Mouse (Mus musculus) MEL (cell line): ENCODE results near the gene Syap1.

Source experiments
- CTCF ChIP-seq, 3 experiments: IDR thresholded peaks in 2 of 3; conservative IDR thresholded peaks in 1 of 3; 2 replicates each; pipeline ENCODE4 v1.5.1; 2011 to 2012; ENCODE audit warnings: low read length in 3 of 3, low read depth in 2 of 3, mild to moderate bottlenecking in 2 of 3, improper control_type of control experiment in 1 of 3, inconsistent platforms in 1 of 3, mixed read lengths in 1 of 3, moderate library complexity in 1 of 3; ENCODE audit not compliant: control insufficient read depth in 1 of 3, insufficient read depth in 1 of 3, poor library complexity in 1 of 3, severe bottlenecking in 1 of 3
- EP300 ChIP-seq, 2 experiments: IDR thresholded peaks; 2 replicates each; pipeline ENCODE4 v1.6.1; 2011; ENCODE audit warnings: improper control_type of control experiment in 2 of 2, low read length in 2 of 2, low read depth in 1 of 2, mild to moderate bottlenecking in 1 of 2
- GATA1 ChIP-seq: IDR thresholded peaks from 2 replicates; pipeline ENCODE4 v1.6.1; 2011; ENCODE audit warnings: low read depth, low read length, improper control_type of control experiment
- NELFE ChIP-seq: IDR thresholded peaks from 2 replicates; pipeline ENCODE4 v1.6.1; 2011; ENCODE audit warnings: low read depth, low read length, improper control_type of control experiment
- POLR2A ChIP-seq, 2 experiments: IDR thresholded peaks; 2 replicates each; pipeline ENCODE4 v1.6.1; 2011 to 2012; ENCODE audit warnings: low read length in 2 of 2, mild to moderate bottlenecking in 2 of 2, control low read depth in 1 of 2, improper control_type of control experiment in 1 of 2, low read depth in 1 of 2, moderate library complexity in 1 of 2; ENCODE audit not compliant: control insufficient read depth in 1 of 2, insufficient read depth in 1 of 2, poor library complexity in 1 of 2
- ZNF384 ChIP-seq: IDR thresholded peaks from 2 replicates; pipeline ENCODE4 v1.6.1; 2012; ENCODE audit warnings: low read depth, mild to moderate bottlenecking, inconsistent platforms, low read length, improper control_type of control experiment

DNA sequence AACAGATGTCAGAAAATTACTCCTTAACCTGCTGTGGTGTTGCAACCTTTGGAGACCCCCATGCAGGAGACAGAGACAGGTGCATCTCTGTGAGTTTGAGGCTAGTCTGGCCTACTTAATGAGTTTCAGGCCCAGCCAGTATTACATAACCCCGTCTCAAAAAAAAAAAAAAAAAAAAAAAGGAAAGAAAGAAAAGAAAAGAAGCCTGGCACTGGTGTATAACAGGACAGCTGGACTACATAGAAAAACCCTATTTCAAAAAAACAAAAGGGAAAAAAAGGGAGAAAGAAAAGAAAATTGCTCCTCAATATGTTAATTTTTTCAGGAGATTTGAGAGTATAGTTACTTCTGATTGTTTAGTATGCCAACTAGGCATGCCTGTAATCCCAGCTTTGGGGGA, 57.2 kb downstream of the Syap1 start:
- no peak for TF ChIP-seq CTCF (IDR thresholded peaks at IDR 0.05 in 2 of 3, conservative IDR thresholded peaks at IDR 0.05 in 1 of 3; ENCODE audit: control insufficient read depth in 1 of 3, insufficient read depth in 1 of 3, low read depth in 2 of 3, low read length in 3 of 3, poor library complexity in 1 of 3, severe bottlenecking in 1 of 3)
- TF ChIP-seq POLR2A (IDR thresholded peaks at IDR 0.05; ENCODE audit: control insufficient read depth in 1 of 2, insufficient read depth in 1 of 2, low read depth in 1 of 2, low read length in 2 of 2, poor library complexity in 1 of 2): no peak
- TF ChIP-seq ZNF384: peak; percentile 55
- TF ChIP-seq GATA1: no peak
- no peak for TF ChIP-seq NELFE
- no peak for TF ChIP-seq EP300 (IDR thresholded peaks at IDR 0.05; ENCODE audit: low read depth in 1 of 2, low read length in 2 of 2)
